11 mouse cellular contexts compared by ENCODE assay signal in genomic region chr9:110170858-110171257, GRCm38 (mm10). TPM values are rescaled to one million over a fixed set of nuclear protein-coding genes. Genes with fewer than 3 reads are reported as not detected.
DNase-seq lines count a peak whose midpoint lies in the region; ATAC-seq and TF ChIP-seq lines count a peak whose summit lies in the region.
"Had no signal": no experiment of that assay in that cellular context is flagged by ENCODE, and none has a peak within 500 bp of the region (broad histone marks: within the 10 kb centered on the region; RNA-seq: fewer than 3 reads in every experiment).

No protein-coding gene starts in this region.

- no peak for ATAC-seq in cerebellum, adult (ENCODE audit: insufficient number of reproducible peaks, low FRiP score, low TSS enrichment)
- ATAC-seq in megakaryocyte, adult 5-6 weeks (ENCODE audit: poor library complexity, severe bottlenecking): no peak
- no peak for ATAC-seq in intestine, embryonic 15.5 days
- ATAC-seq: midbrain, embryonic 16.5 days had no signal

- H3K27me3 ChIP-seq in kidney, adult 2 months (replicated peaks; ENCODE audit: control insufficient read depth, insufficient read depth, low read length): no peaks in the 10 kb centered on the region
- H3K27me3 ChIP-seq in CH12.LX (replicated peaks): no peaks in the 10 kb centered on the region
- H3K27me3 ChIP-seq in intestine, embryonic 15.5 days (replicated peaks): no peaks in the 10 kb centered on the region
- H3K27me3 ChIP-seq: limb, embryonic 12.5 days had no signal

- TF ChIP-seq RAD21 in CH12.LX (IDR thresholded peaks at IDR 0.05; ENCODE audit: low read depth, low read length): no peak

- TF ChIP-seq CTCF in kidney, adult 2 months (conservative IDR thresholded peaks at IDR 0.05; ENCODE audit: insufficient read depth, insufficient read length, low read depth, low read length): peak; percentile 28; the same call in 1 of the 2 replicates
- peak; percentile 6 to 20; a peak in 2 of 4 replicates for TF ChIP-seq CTCF in CH12.LX (conservative IDR thresholded peaks at IDR 0.05 in 1 of 2, IDR thresholded peaks at IDR 0.05 in 1 of 2; ENCODE audit: low read depth in 2 of 2, low read length in 2 of 2)

- H3K9me3 ChIP-seq in CH12.LX (replicated peaks; ENCODE audit: low read length): no peaks in the 10 kb centered on the region
- H3K9me3 ChIP-seq in intestine, embryonic 15.5 days: no peaks in the 10 kb centered on the region
- H3K9me3 ChIP-seq: limb, embryonic 12.5 days had no signal

- dilution Hi-C loops in CH12.LX (cut with MboI; ENCODE audit: extremely low pct_ligation_motif_present, extremely low pct_unique_long_range_greater_than_20kb, low sequenced_read_pairs): no loop called here

- no peak for TF ChIP-seq EP300 in CH12.LX (IDR thresholded peaks at IDR 0.05; ENCODE audit: low read length)

- TF ChIP-seq POLR2A in kidney, adult 2 months (IDR thresholded peaks at IDR 0.05; ENCODE audit: low read depth, low read length): no peak
- TF ChIP-seq POLR2A in CH12.LX (IDR thresholded peaks at IDR 0.05; ENCODE audit: low read depth, low read length): no peak

- no peak overlapping the region for H3K4me3 ChIP-seq in kidney, adult 2 months (ENCODE audit: insufficient read depth, low read depth, low read length)
- H3K4me3 ChIP-seq in CH12.LX (replicated peaks in 1 of 3; ENCODE audit: low read depth in 2 of 3, low read length in 2 of 3, poor library complexity in 1 of 3): no peak overlapping the region
- H3K4me3 ChIP-seq in intestine, embryonic 15.5 days (replicated peaks): no peak overlapping the region
- H3K4me3 ChIP-seq: limb, embryonic 12.5 days had no signal

- WGBS in kidney, adult 2 months: 81% methylated on average over 5 of the region's 5 CpGs
- WGBS in intestine, embryonic 15.5 days: 88% methylated on average over 5 of the region's 5 CpGs

- no peaks in the 10 kb centered on the region; the same call in 1 of the 2 replicates for H3K79me2 ChIP-seq in CH12.LX (replicated peaks; ENCODE audit: control insufficient read depth, extremely low read depth, insufficient read depth, poor library complexity, severe bottlenecking)

- no peak overlapping the region for H3K9ac ChIP-seq in CH12.LX (ENCODE audit: insufficient read depth, low read depth)
- no peak overlapping the region for H3K9ac ChIP-seq in intestine, embryonic 15.5 days
- H3K9ac ChIP-seq: limb, embryonic 12.5 days had no signal

- peak; percentile 8 for DNase-seq in cerebellum, adult 9-10 months
- DNase-seq in kidney, adult 2 months: no peak
- DNase-seq in kidney, postnatal 10 days: no peak
- no peak for DNase-seq in CH12.LX (ENCODE audit: extremely low read depth)
- DNase-seq in layer of hippocampus, postnatal 10 days (ENCODE audit: low spot score in 2 of 2): peak; percentile 4 to 15
- DNase-seq: lung, postnatal 10 days had no signal

- no peaks in the 10 kb centered on the region for H3K4me1 ChIP-seq in kidney, adult 2 months (ENCODE audit: control insufficient read depth, insufficient read depth, low read length)
- H3K4me1 ChIP-seq in CH12.LX (ENCODE audit: control insufficient read depth in 1 of 2, insufficient read depth in 2 of 2): no peaks in the 10 kb centered on the region
- H3K4me1 ChIP-seq in intestine, embryonic 15.5 days (replicated peaks): no peaks in the 10 kb centered on the region
- H3K4me1 ChIP-seq: limb, embryonic 12.5 days had no signal

- no peak overlapping the region for H3K4me2 ChIP-seq in CH12.LX (ENCODE audit: insufficient read depth, low read depth, poor library complexity, severe bottlenecking)
- no peak overlapping the region for H3K4me2 ChIP-seq in intestine, embryonic 15.5 days (replicated peaks)
- H3K4me2 ChIP-seq: limb, embryonic 12.5 days had no signal

- no peak overlapping the region for H3K27ac ChIP-seq in kidney, adult 2 months (ENCODE audit: insufficient read depth, low read depth, low read length)
- no peak overlapping the region for H3K27ac ChIP-seq in CH12.LX (ENCODE audit: insufficient read depth, low read depth)
- H3K27ac ChIP-seq in intestine, embryonic 15.5 days: no peak overlapping the region
- H3K27ac ChIP-seq: limb, embryonic 12.5 days had no signal

- in situ Hi-C loops in CH12.LX (cut with MboI; ENCODE audit: low pct_ligation_motif_present, low pct_unique_long_range_greater_than_20kb, low sequenced_read_pairs): no loop called here

- H3K36me3 ChIP-seq in kidney, adult 2 months (ENCODE audit: control insufficient read depth, insufficient read depth, low read length): peaks cover 1% of the 10 kb centered on the region
- peaks cover 57 to 81% of the 10 kb centered on the region in 2 experiments for H3K36me3 ChIP-seq in CH12.LX (replicated peaks in 1 of 2; ENCODE audit: control insufficient read depth in 1 of 2, insufficient read depth in 1 of 2, low read length in 1 of 2)
- peaks cover 26% of the 10 kb centered on the region; the same call in 1 of the 2 replicates for H3K36me3 ChIP-seq in intestine, embryonic 15.5 days

TF ChIP-seq in CH12.LX, 34 proteins besides CTCF, POLR2A, EP300 and RAD21:
- TF ChIP-seq IRF4 (IDR thresholded peaks at IDR 0.05; ENCODE audit: low read depth, low read length): no peak
- TF ChIP-seq MXI1 (IDR thresholded peaks at IDR 0.05; ENCODE audit: low read depth, low read length): no peak
- no peak for TF ChIP-seq SMC3 (IDR thresholded peaks at IDR 0.05; ENCODE audit: low read depth, low read length)
- no peak for TF ChIP-seq TCF12 (IDR thresholded peaks at IDR 0.05; ENCODE audit: low read depth, low read length)
- no peak for TF ChIP-seq E2F4 (IDR thresholded peaks at IDR 0.05; ENCODE audit: insufficient replicate concordance, low read depth, low read length)
- TF ChIP-seq PAX5 (IDR thresholded peaks at IDR 0.05; ENCODE audit: low read length): no peak
- no peak for TF ChIP-seq MAX (IDR thresholded peaks at IDR 0.05; ENCODE audit: low read length)
- TF ChIP-seq ZC3H11A (IDR thresholded peaks at IDR 0.05; ENCODE audit: low read depth, low read length): no peak
- TF ChIP-seq NELFE (IDR thresholded peaks at IDR 0.05; ENCODE audit: low read depth, low read length): no peak
- TF ChIP-seq MYC (IDR thresholded peaks at IDR 0.05; ENCODE audit: low read depth, low read length): no peak
- no peak for TF ChIP-seq KAT2A (IDR thresholded peaks at IDR 0.05; ENCODE audit: insufficient replicate concordance, low read length)
- TF ChIP-seq NRF1 (IDR thresholded peaks at IDR 0.05; ENCODE audit: low read depth, low read length): no peak
- no peak for TF ChIP-seq HCFC1 (IDR thresholded peaks at IDR 0.05; ENCODE audit: low read depth, low read length)
- TF ChIP-seq JUN (IDR thresholded peaks at IDR 0.05; ENCODE audit: insufficient read depth, low read depth, low read length): no peak
- TF ChIP-seq POLR2AphosphoS2 (IDR thresholded peaks at IDR 0.05; ENCODE audit: low read depth, low read length): no peak
TF ChIP-seq in CH12.LX: peak in this region for 0.

RNA-seq across cellular contexts. Expression of gene Dhx30, which starts 53.2 kb away (rescaled TPM):
- 84.3 and 87.6 TPM in 2 replicates for polyA plus RNA-seq in kidney, adult 2 months (2012; rRNA removed)
- 129 and 142 TPM in 2 replicates for total RNA-seq in CH12.LX (2012; rRNA removed)
- total RNA-seq in CH12.LX (2014; rRNA removed): 64.7 and 68.8 TPM in 2 replicates
- 99.3 and 102 TPM in 2 replicates for polyA plus RNA-seq in CH12.LX (2012; ENCODE audit: insufficient read length, low read depth)
- total RNA-seq in layer of hippocampus, postnatal 10 days (2021): 100 to 1,000 TPM; 145 to 152 TPM
- 29.6 and 29.8 TPM in 2 replicates for total RNA-seq in megakaryocyte, adult 5-6 weeks (2015)
- total RNA-seq in megakaryocyte, adult 5-6 weeks (2017): 25.4 and 27.1 TPM in 2 replicates
- 92.7 and 98.1 TPM in 2 replicates for polyA plus RNA-seq in intestine, embryonic 15.5 days (2015; fragmentation: Nextera tagmentation; extraction: Ambion mirVana)

RNA-seq across cellular contexts. Expression of gene Smarcc1, which starts 53.4 kb away (rescaled TPM):
- polyA plus RNA-seq in kidney, adult 2 months (2012; rRNA removed): 12.0 and 12.2 TPM in 2 replicates
- total RNA-seq in CH12.LX (2012; rRNA removed): 41.3 and 44.2 TPM in 2 replicates
- total RNA-seq in CH12.LX (2014; rRNA removed): 26.8 and 30.4 TPM in 2 replicates
- 89.9 and 97.0 TPM in 2 replicates for polyA plus RNA-seq in CH12.LX (2012; ENCODE audit: insufficient read length, low read depth)
- total RNA-seq in layer of hippocampus, postnatal 10 days (2021): 10 to 100 TPM; 67.0 to 72.3 TPM
- 52.4 and 55.5 TPM in 2 replicates for total RNA-seq in megakaryocyte, adult 5-6 weeks (2015)
- total RNA-seq in megakaryocyte, adult 5-6 weeks (2017): 27.4 and 45.0 TPM in 2 replicates
- 83.8 and 91.3 TPM in 2 replicates for polyA plus RNA-seq in intestine, embryonic 15.5 days (2015; fragmentation: Nextera tagmentation; extraction: Ambion mirVana)

Comparison
In these comparisons a context has a peak if more than half of its experiments do, and no peak if none do; other contexts are left out.
1. DNase-seq: peak in cerebellum, adult 9-10 months (single experiment) and layer of hippocampus, postnatal 10 days (2 of 2); none in kidney, adult 2 months (single experiment), kidney, postnatal 10 days (single experiment) and CH12.LX (single experiment).